8 mouse cellular contexts compared by ENCODE assay signal in genomic region chr3:109171070-109171778, GRCm38 (mm10). TPM values are rescaled to one million over a fixed set of nuclear protein-coding genes. Genes with fewer than 3 reads are reported as not detected.
A peak's percentile ranks its signal among the peaks of the same experiment; 100 is the strongest.
DNase-seq lines count a peak whose midpoint lies in the region; ATAC-seq lines count a peak whose summit lies in the region.

No protein-coding gene starts in this region.

- no peak overlapping the region for H3K27ac ChIP-seq in forebrain, embryonic 14.5 days (ENCODE audit: low read depth, low read length)
- H3K27ac ChIP-seq in hindbrain, embryonic 15.5 days (replicated peaks) = no peak overlapping the region

- 27% methylated on average over 15 of the region's 15 CpGs for WGBS in forebrain, embryonic 14.5 days
- WGBS in hindbrain, embryonic 15.5 days = 26% methylated on average over 15 of the region's 15 CpGs

- no peak overlapping the region for H3K9ac ChIP-seq in forebrain, embryonic 14.5 days (ENCODE audit: low read length)
- no peak overlapping the region for H3K9ac ChIP-seq in hindbrain, embryonic 15.5 days

- no peaks in the 10 kb centered on the region for H3K4me1 ChIP-seq in forebrain, embryonic 14.5 days (ENCODE audit: control insufficient read depth, insufficient read depth, low read length)
- H3K4me1 ChIP-seq in hindbrain, embryonic 15.5 days (replicated peaks) = no peaks in the 10 kb centered on the region

- peak; percentile 88 for ATAC-seq in forebrain, embryonic 14.5 days
- ATAC-seq in hindbrain, embryonic 15.5 days (ENCODE audit: low FRiP score, low read depth) = peak; percentile 81

- no peaks in the 10 kb centered on the region for H3K36me3 ChIP-seq in forebrain, embryonic 14.5 days (ENCODE audit: control insufficient read depth, insufficient read depth, low read length)
- H3K36me3 ChIP-seq in hindbrain, embryonic 15.5 days = no peaks in the 10 kb centered on the region

- H3K9me3 ChIP-seq in forebrain, embryonic 14.5 days (replicated peaks; ENCODE audit: control insufficient read depth, low read length) = no peaks in the 10 kb centered on the region
- no peaks in the 10 kb centered on the region for H3K9me3 ChIP-seq in hindbrain, embryonic 15.5 days

- 0 out of 2 replicates have a peak overlapping the region, but pooled peaks have one; percentile 16 for H3K4me2 ChIP-seq in forebrain, embryonic 14.5 days (ENCODE audit: low read length)
- no peak overlapping the region for H3K4me2 ChIP-seq in hindbrain, embryonic 15.5 days

- peak; percentile 62 for DNase-seq in R1 (ENCODE audit: low read depth, low spot score)
- peak; percentile 20 for DNase-seq in cerebellum, adult 11-12 months
- DNase-seq in forebrain, embryonic 14.5 days (ENCODE audit: low spot score) = peak; percentile 84
- peak; percentile 73 to 85 for DNase-seq in layer of hippocampus, postnatal 14 days (ENCODE audit: low spot score in 2 of 2)
- DNase-seq in lung, postnatal 25 days (ENCODE audit: low spot score) = peak; percentile 59
- peak; percentile 25 for DNase-seq in retina, adult 2 months (ENCODE audit: low read depth, low spot score)
- DNase-seq in urinary bladder, postnatal 25 days (ENCODE audit: low spot score) = peak; percentile 35

- H3K27me3 ChIP-seq in forebrain, embryonic 14.5 days (replicated peaks; ENCODE audit: control insufficient read depth, insufficient read depth, low read length) = no peaks in the 10 kb centered on the region
- H3K27me3 ChIP-seq in hindbrain, embryonic 15.5 days = no peaks in the 10 kb centered on the region

- no peak overlapping the region for H3K4me3 ChIP-seq in forebrain, embryonic 14.5 days (ENCODE audit: low read depth, low read length)
- H3K4me3 ChIP-seq in hindbrain, embryonic 15.5 days = no peak overlapping the region

RNA-seq across cellular contexts. Expression of gene Slc25a24, which starts 48.3 kb away (rescaled TPM):
- 4.7 and 5.0 TPM in 2 replicates for polyA plus RNA-seq in forebrain, embryonic 14.5 days (2014; fragmentation: Nextera tagmentation; extraction: Ambion mirVana)
- polyA plus RNA-seq in hindbrain, embryonic 15.5 days (2015; fragmentation: Nextera tagmentation; extraction: Ambion mirVana) = 5.1 and 5.4 TPM in 2 replicates
- total RNA-seq in layer of hippocampus, postnatal 14 days (2021) = 1 to 10 TPM; 4.1 to 4.3 TPM

Comparison
In these comparisons a context has a peak if more than half of its experiments do, and no peak if none do; other contexts are left out.
1. DNase-seq: peak in every context shown above with its lines; median percentile 84 in forebrain, embryonic 14.5 days; 79 in layer of hippocampus, postnatal 14 days; 62 in R1; 59 in lung, postnatal 25 days; 35 in urinary bladder, postnatal 25 days; 25 in retina, adult 2 months; 20 in cerebellum, adult 11-12 months.